Mouse (Mus musculus) heart, postnatal 0 days (tissue): ENCODE measurements at regions not wholly inside any gene's neighbourhood (a gene's known extent, or its start where the extent isn't known, plus 50 kb on each side); places are given as distances from the start of the nearest gene placed in this dataset.

Source experiments
- ATAC-seq: fragments of 200-750 bp; cut with Nextera tagmentation; 2 replicates; pipeline ENCODE4 v1.8.0; 2017; ENCODE audit warnings: low read depth, moderate number of reproducible peaks, moderate library complexity; ENCODE audit not compliant: insufficient read depth
- DNase-seq: peaks from one replicate; pipeline ENCODE4 v3.0.0-alpha.2; 2016; ENCODE audit warnings: low spot score
- H3K27ac ChIP-seq: fragments of 300-500 bp; sonication (generic); 2 replicates; pipeline ENCODE4 v1.5.1; 2014; ENCODE audit warnings: low read depth, mild to moderate bottlenecking
- H3K27me3 ChIP-seq: fragments of 300-500 bp; sonication (generic); 2 replicates; pipeline ENCODE4 v1.6.1; 2014; ENCODE audit warnings: low read length, mixed read lengths; ENCODE audit not compliant: control insufficient read depth, insufficient read depth
- H3K36me3 ChIP-seq: fragments of 300-500 bp; sonication (generic); replicated peaks from 2 replicates; pipeline ENCODE4 v1.6.1; 2014; ENCODE audit warnings: low read length, mixed read lengths; ENCODE audit not compliant: control insufficient read depth, insufficient read depth
- H3K4me1 ChIP-seq: fragments of 300-500 bp; sonication (generic); 2 replicates; pipeline ENCODE4 v1.6.1; 2014; ENCODE audit warnings: antibody characterized with exemption; ENCODE audit not compliant: control insufficient read depth, insufficient read depth
- H3K4me2 ChIP-seq: fragments of 300-500 bp; sonication (generic); 2 replicates; pipeline ENCODE4 v1.6.1; 2014; ENCODE audit warnings: low read depth, mild to moderate bottlenecking, low read length, moderate library complexity
- H3K4me3 ChIP-seq: fragments of 300-500 bp; sonication (generic); 2 replicates; pipeline ENCODE4 v1.5.1; 2014; ENCODE audit warnings: low read depth, low read length
- H3K9ac ChIP-seq: fragments of 300-500 bp; sonication (generic); replicated peaks from 2 replicates; pipeline ENCODE4 v1.6.1; 2014; ENCODE audit warnings: low read depth, low read length, mixed read lengths
- H3K9me3 ChIP-seq: fragments of 300-500 bp; sonication (generic); replicated peaks from 2 replicates; pipeline ENCODE4 v1.6.1; 2016; ENCODE audit warnings: low read length; ENCODE audit not compliant: control insufficient read depth
- CTCF ChIP-seq: IDR thresholded peaks from 2 replicates; pipeline ENCODE4 v1.5.1; 2016; ENCODE audit warnings: antibody characterized with exemption, control low read depth, low read depth
- EP300 ChIP-seq: IDR thresholded peaks from 2 replicates; pipeline ENCODE4 v1.6.1; 2016; ENCODE audit warnings: antibody characterized with exemption, low read depth
- WGBS: fragments of 180-500 bp; shearing (Covaris S2); extraction: QIAGEN DNeasy Blood & Tissue Kit; methylation state at CpG from one replicate; pipeline ENCODE4 v1.1.7; 2014; 5-methylcytosine and 5-hydroxymethylcytosine counted together

GRCm38 (mm10) chr3:149805345-149805744 lies 815.0 kb upstream of the Adgrl2 start:
- 72% methylated on average over 6 of the region's 6 CpGs for WGBS
- no peak overlapping the region for H3K27ac ChIP-seq
- no peaks in the 10 kb centered on the region for H3K36me3 ChIP-seq
- DNase-seq (no peak), ATAC-seq (no peak)
- H3K4me2 ChIP-seq = no peak overlapping the region
- H3K4me3 ChIP-seq = no peak overlapping the region
- no peak overlapping the region for H3K9ac ChIP-seq
- no peaks in the 10 kb centered on the region for H3K9me3 ChIP-seq
- H3K4me1 ChIP-seq = no peaks in the 10 kb centered on the region
- no peak for TF ChIP-seq CTCF
- no peak for TF ChIP-seq EP300
- H3K27me3 ChIP-seq = no peaks in the 10 kb centered on the region

DNA sequence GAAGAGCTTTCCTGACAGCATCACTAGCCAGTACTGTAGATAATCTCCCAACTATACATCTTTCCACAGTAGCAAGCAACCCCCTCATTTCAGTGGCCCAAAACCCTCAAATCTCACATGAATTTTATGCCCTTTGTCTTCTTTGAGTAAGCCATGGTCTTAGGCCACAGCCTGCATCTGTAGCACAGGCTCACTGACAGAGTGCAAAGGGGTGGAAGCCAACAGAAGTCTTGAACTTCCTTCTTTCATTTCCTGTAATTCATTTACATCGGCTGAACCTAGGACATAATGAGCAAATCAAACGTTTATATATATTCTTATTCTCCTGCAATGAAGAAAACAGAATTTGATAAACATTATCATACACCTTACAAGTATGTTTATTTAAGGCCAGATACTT lies 805.8 kb upstream of the Adgrl2 start:
- no peaks in the 10 kb centered on the region for H3K36me3 ChIP-seq
- no peak overlapping the region for H3K9ac ChIP-seq
- 60% methylated on average over 2 of the region's 2 CpGs for WGBS
- DNase-seq = no peak
- H3K27ac ChIP-seq = no peak overlapping the region
- no peaks in the 10 kb centered on the region for H3K4me1 ChIP-seq
- no peaks in the 10 kb centered on the region for H3K9me3 ChIP-seq
- ATAC-seq = no peak
- no peak for TF ChIP-seq EP300
- TF ChIP-seq CTCF = no peak
- no peak overlapping the region for H3K4me2 ChIP-seq
- H3K4me3 ChIP-seq = no peak overlapping the region
- H3K27me3 ChIP-seq = no peaks in the 10 kb centered on the region

DNA sequence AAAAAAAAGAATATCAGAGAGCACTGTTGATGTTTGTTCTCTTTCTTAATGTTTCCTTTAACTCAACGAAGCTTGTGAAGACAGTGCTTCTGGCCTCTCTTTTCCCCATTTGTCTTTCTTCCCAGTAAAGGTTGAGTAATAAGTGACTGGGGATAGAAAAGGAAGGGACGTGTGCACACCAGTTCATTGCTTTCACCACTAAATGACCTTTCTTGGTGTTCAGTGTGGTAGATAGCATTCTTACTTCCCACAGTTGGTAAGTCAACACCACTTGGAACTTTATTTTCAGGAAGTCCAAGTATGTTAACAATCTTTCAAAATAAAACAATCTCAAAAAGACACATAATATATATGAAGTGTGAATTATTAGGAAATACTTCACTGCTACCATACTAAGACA lies 801.2 kb upstream of the Adgrl2 start:
- no peak overlapping the region for H3K4me2 ChIP-seq
- no peak for TF ChIP-seq EP300
- no peaks in the 10 kb centered on the region for H3K27me3 ChIP-seq
- WGBS = 65% methylated on average over 2 of the region's 2 CpGs
- ATAC-seq (no peak), DNase-seq (no peak)
- no peaks in the 10 kb centered on the region for H3K9me3 ChIP-seq
- no peaks in the 10 kb centered on the region for H3K36me3 ChIP-seq
- no peak overlapping the region for H3K4me3 ChIP-seq
- no peak overlapping the region for H3K27ac ChIP-seq
- H3K9ac ChIP-seq = no peak overlapping the region
- no peaks in the 10 kb centered on the region for H3K4me1 ChIP-seq

DNA sequence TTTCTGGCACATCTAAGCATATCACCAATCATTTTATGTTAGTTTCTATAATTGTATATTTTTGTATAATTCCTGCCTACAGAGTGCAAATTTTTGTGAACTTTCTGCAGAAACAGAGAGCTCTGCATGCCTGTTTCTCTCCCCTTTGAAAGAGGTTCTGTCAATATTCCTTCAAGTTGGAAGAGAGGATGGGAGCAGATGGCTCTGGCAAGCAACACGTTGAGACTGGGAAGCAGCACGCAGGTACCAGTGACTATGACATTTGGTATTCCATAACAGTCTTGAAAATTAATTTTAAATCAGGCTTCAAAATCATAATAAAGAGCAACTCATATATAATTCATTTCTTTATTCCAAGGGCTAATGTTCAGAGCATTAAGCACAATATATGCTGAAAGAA lies 795.7 kb upstream of the Adgrl2 start:
- Histone ChIP-seq H3K9me3 (no peaks in the 10 kb centered on the region), H3K27ac (no peak overlapping the region), H3K27me3 (no peaks in the 10 kb centered on the region), H3K9ac (no peak overlapping the region), H3K36me3 (no peaks in the 10 kb centered on the region), H3K4me3 (no peak overlapping the region), H3K4me2 (no peak overlapping the region), H3K4me1 (no peaks in the 10 kb centered on the region)
- no peak for TF ChIP-seq CTCF
- TF ChIP-seq EP300 = no peak
- no peak for ATAC-seq
- WGBS = 90% methylated on average over 2 of the region's 2 CpGs
- no peak for DNase-seq

GRCm38 (mm10) chr3:149783903-149784608 lies 793.7 kb upstream of the Adgrl2 start:
- no peak overlapping the region for H3K4me3 ChIP-seq
- H3K9me3 ChIP-seq = no peaks in the 10 kb centered on the region
- WGBS = 78% methylated on average over 2 of the region's 2 CpGs
- H3K4me2 ChIP-seq = no peak overlapping the region
- no peak for TF ChIP-seq CTCF
- TF ChIP-seq EP300 = no peak
- H3K36me3 ChIP-seq = no peaks in the 10 kb centered on the region
- no peak overlapping the region for H3K27ac ChIP-seq
- no peak for DNase-seq
- H3K4me1 ChIP-seq = no peaks in the 10 kb centered on the region
- no peaks in the 10 kb centered on the region for H3K27me3 ChIP-seq
- ATAC-seq = no peak
- H3K9ac ChIP-seq = no peak overlapping the region

GRCm38 (mm10) chr3:149767847-149768421 lies 777.6 kb upstream of the Adgrl2 start:
- no peak for DNase-seq
- Histone ChIP-seq H3K36me3 (no peaks in the 10 kb centered on the region), H3K27ac (no peak overlapping the region), H3K4me3 (no peak overlapping the region), H3K4me2 (no peak overlapping the region), H3K27me3 (no peaks in the 10 kb centered on the region), H3K9me3 (no peaks in the 10 kb centered on the region), H3K4me1 (no peaks in the 10 kb centered on the region), H3K9ac (no peak overlapping the region)
- 84% methylated on average over 2 of the region's 2 CpGs for WGBS
- no peak for TF ChIP-seq CTCF
- no peak for TF ChIP-seq EP300
- no peak for ATAC-seq
